Mouse (Mus musculus) layer of hippocampus, postnatal 10 days (tissue): ENCODE measurements around the gene Prss57. TPM values are rescaled to one million over a fixed set of nuclear protein-coding genes. Genes with fewer than 3 reads are reported as not detected.
A peak's percentile ranks its signal among the peaks of the same experiment; 100 is the strongest.
"Not testable (repeated sequence)": the region's sequence is repeated elsewhere in the genome, so short reads cannot be mapped to it uniquely, and the experiment has no call there.

Source experiments
- DNase-seq, 2 experiments: peaks; one replicate each; pipeline ENCODE4 v3.0.0; 2021; ENCODE audit warnings: low spot score in 2 of 2
- total RNA-seq, 2 experiments: library from RNA; stranded (reverse); gene quantifications; 2 replicates each; pipeline ENCODE4 v1.2.3; 2021

Gene Prss57
- total RNA-seq, 2 experiments from 2014 or later = 0.21 to 0.31 TPM

- no peak for DNase-seq
Observed at GRCm38 (mm10) chr10:79762875-79763274, 27.9 kb downstream of the Prss57 start.

- DNase-seq = no peak
Observed at GRCm38 (mm10) chr10:79760603-79761143, 30.1 kb downstream of the Prss57 start.

- not testable (repeated sequence) for DNase-seq
Observed at GRCm38 (mm10) chr10:79759675-79760074, 31.1 kb downstream of the Prss57 start.

- no peak for DNase-seq
Observed at GRCm38 (mm10) chr10:79756660-79757059, 34.1 kb downstream of the Prss57 start.

- DNase-seq = no peak
Observed at GRCm38 (mm10) chr10:79755854-79756253, 34.9 kb downstream of the Prss57 start.

GRCm38 (mm10) chr10:79754856-79755516, 35.8 kb downstream of the Prss57 start, which contains the start of gene Fgf22:
TSS of gene Fgf22 (plus strand) at chr10:79755076.
- peak in 1 of 2 experiments; percentile 67 for DNase-seq

GRCm38 (mm10) chr10:79748496-79748895, 42.3 kb downstream of the Prss57 start:
- no peak for DNase-seq

- no peak for DNase-seq
Observed at GRCm38 (mm10) chr10:79746774-79747151, 44.0 kb downstream of the Prss57 start.

GRCm38 (mm10) chr10:79745898-79746773, 44.6 kb downstream of the Prss57 start, which contains the start of gene Polrmt:
TSS of gene Polrmt (minus strand) at chr10:79746581.
- DNase-seq = peak; percentile 92 to 95

GRCm38 (mm10) chr10:79745411-79745810, 45.4 kb downstream of the Prss57 start:
- no peak for DNase-seq

- no peak for DNase-seq
Observed at GRCm38 (mm10) chr10:79743650-79744365, 47.0 kb downstream of the Prss57 start.

- no peak for DNase-seq
Observed at GRCm38 (mm10) chr10:79743161-79743560, 47.6 kb downstream of the Prss57 start.

GRCm38 (mm10) chr10:79740863-79741262, 49.9 kb downstream of the Prss57 start:
- DNase-seq = no peak

GRCm38 (mm10) chr10:79739234-79739633, 51.5 kb downstream of the Prss57 start:
- DNase-seq = no peak

GRCm38 (mm10) chr10:79738259-79738658, 52.5 kb downstream of the Prss57 start:
- DNase-seq = no peak

- no peak for DNase-seq
Observed at GRCm38 (mm10) chr10:79736706-79737105, 54.1 kb downstream of the Prss57 start.

GRCm38 (mm10) chr10:79735361-79735760, 55.4 kb downstream of the Prss57 start:
- DNase-seq = no peak

GRCm38 (mm10) chr10:79733847-79734246, 56.9 kb downstream of the Prss57 start:
- no peak for DNase-seq

GRCm38 (mm10) chr10:79732500-79732899, 58.3 kb downstream of the Prss57 start:
- no peak for DNase-seq
